Mouse (Mus musculus) ES-Bruce4 (cell line): ENCODE data around the gene Tfb2m. TPM values are rescaled to one million over a fixed set of nuclear protein-coding genes. Genes with fewer than 3 reads are reported as not detected.
"Not testable (repeated sequence)": the region's sequence is repeated elsewhere in the genome, so short reads cannot be mapped to it uniquely, and the experiment has no call there.

Experiments used
- H3K27ac ChIP-seq: 2 replicates; pipeline ENCODE4 v1.5.1; 2012; ENCODE audit warnings: low read length, inconsistent platforms; ENCODE audit not compliant: insufficient read depth
- H3K27me3 ChIP-seq: 2 replicates; pipeline ENCODE4 v1.6.1; 2012; ENCODE audit warnings: mild to moderate bottlenecking, low read length, inconsistent platforms; ENCODE audit not compliant: control insufficient read depth, poor library complexity, insufficient read depth, severe bottlenecking
- H3K36me3 ChIP-seq: 2 replicates; pipeline ENCODE4 v1.6.1; 2012; ENCODE audit warnings: inconsistent platforms, mild to moderate bottlenecking, low read length, moderate library complexity; ENCODE audit not compliant: control insufficient read depth, poor library complexity, insufficient read depth, severe bottlenecking
- H3K4me1 ChIP-seq: one replicate; pipeline ENCODE4 v1.8.1; 2011; ENCODE audit warnings: low read length; ENCODE audit not compliant: control insufficient read depth, insufficient read depth
- H3K4me3 ChIP-seq: 2 replicates; pipeline ENCODE4 v1.5.1; 2011; ENCODE audit warnings: low read depth, mild to moderate bottlenecking, low read length
- H3K9ac ChIP-seq: 2 replicates; pipeline ENCODE4 v1.6.1; 2012; ENCODE audit warnings: low read depth, mild to moderate bottlenecking, inconsistent platforms; ENCODE audit not compliant: poor library complexity, severe bottlenecking
- H3K9me3 ChIP-seq: replicated peaks from 2 replicates; pipeline ENCODE4 v1.6.1; 2012; ENCODE audit warnings: mild to moderate bottlenecking, low read length, inconsistent platforms; ENCODE audit not compliant: control insufficient read depth, poor library complexity, insufficient read depth, severe bottlenecking
- CTCF ChIP-seq: IDR thresholded peaks from one replicate; pipeline ENCODE4 v1.8.1; 2011; ENCODE audit warnings: low read depth, low read length
- EP300 ChIP-seq: IDR thresholded peaks from 2 replicates; pipeline ENCODE4 v1.6.1; 2011; ENCODE audit warnings: low read depth, low read length; ENCODE audit not compliant: insufficient read depth
- POLR2A ChIP-seq: IDR thresholded peaks from one replicate; pipeline ENCODE4 v1.8.1; 2011; ENCODE audit warnings: low read length; ENCODE audit not compliant: insufficient read depth
- polyA plus RNA-seq: library from polyadenylated mRNA; stranded (reverse); fragments of >200 nt; gene quantifications from 2 replicates; pipeline ENCODE4 v1.2.4, GENCODE M21; 2011; ENCODE audit warnings: low read depth; ENCODE audit not compliant: missing spikeins, insufficient read depth, insufficient read length

The Tfb2m gene
- polyA plus RNA-seq: 23.1 and 26.5 TPM in 2 replicates

GRCm38 (mm10) chr1:179545768-179546550 lies at the start of gene Tfb2m, which contains the start of gene Cnst:
Tfb2m (minus strand) TSS chr1:179546267.
Cnst (plus strand) TSS chr1:179546370.
- not testable (repeated sequence) for H3K4me1 ChIP-seq, H3K36me3 ChIP-seq, H3K27ac ChIP-seq, H3K27me3 ChIP-seq, H3K9me3 ChIP-seq
- H3K9ac ChIP-seq: peak within 1 kb of the TSS; percentile 74
- H3K4me3 ChIP-seq: peak within 1 kb of the TSS; percentile 82
- peak; percentile 35; the same call in 1 of the 2 replicates for TF ChIP-seq EP300

GRCm38 (mm10) chr1:179592972-179593371 lies 46.9 kb upstream of the Tfb2m start:
- H3K9ac ChIP-seq: no peak overlapping the region
- H3K36me3 ChIP-seq: no peaks in the 10 kb centered on the region
- TF ChIP-seq POLR2A (no peak), CTCF (peak; percentile 81), EP300 (no peak)
- no peaks in the 10 kb centered on the region for H3K4me1 ChIP-seq
- H3K4me3 ChIP-seq: no peak overlapping the region
- H3K9me3 ChIP-seq: no peaks in the 10 kb centered on the region
- H3K27ac ChIP-seq: no peak overlapping the region
- no peaks in the 10 kb centered on the region for H3K27me3 ChIP-seq

GRCm38 (mm10) chr1:179592143-179592542 lies 46.1 kb upstream of the Tfb2m start:
- Histone ChIP-seq H3K9me3 (no peaks in the 10 kb centered on the region), H3K9ac (no peak overlapping the region), H3K36me3 (no peaks in the 10 kb centered on the region), H3K4me1 (no peaks in the 10 kb centered on the region), H3K27ac (no peak overlapping the region), H3K27me3 (no peaks in the 10 kb centered on the region), H3K4me3 (no peak overlapping the region)
- TF ChIP-seq CTCF (no peak), EP300 (no peak), POLR2A (no peak)

- Histone ChIP-seq H3K27me3 (no peaks in the 10 kb centered on the region), H3K4me3 (no peak overlapping the region), H3K27ac (no peak overlapping the region), H3K36me3 (no peaks in the 10 kb centered on the region), H3K4me1 (no peaks in the 10 kb centered on the region), H3K9ac (no peak overlapping the region), H3K9me3 (no peaks in the 10 kb centered on the region)
- TF ChIP-seq CTCF (no peak), POLR2A (no peak), EP300 (no peak)
Observed at GRCm38 (mm10) chr1:179591639-179592038, 45.6 kb upstream of the Tfb2m start.

- Histone ChIP-seq H3K9me3 (no peaks in the 10 kb centered on the region), H3K36me3 (no peaks in the 10 kb centered on the region), H3K9ac (no peak overlapping the region), H3K27me3 (no peaks in the 10 kb centered on the region), H3K4me3 (no peak overlapping the region), H3K27ac (no peak overlapping the region), H3K4me1 (no peaks in the 10 kb centered on the region)
- TF ChIP-seq CTCF (no peak), EP300 (no peak), POLR2A (no peak)
Observed at GRCm38 (mm10) chr1:179588230-179588629, 42.2 kb upstream of the Tfb2m start.

GRCm38 (mm10) chr1:179586430-179587095 lies 40.5 kb upstream of the Tfb2m start:
- no peak for TF ChIP-seq CTCF
- no peak for TF ChIP-seq POLR2A
- TF ChIP-seq EP300: no peak

More at GRCm38 (mm10) chr1:179586430-179587095, 40.5 kb upstream of the Tfb2m start:
- Histone ChIP-seq H3K4me3 (no peak overlapping the region), H3K9ac (no peak overlapping the region), H3K27me3 (no peaks in the 10 kb centered on the region), H3K36me3 (no peaks in the 10 kb centered on the region), H3K4me1 (no peaks in the 10 kb centered on the region), H3K9me3 (no peaks in the 10 kb centered on the region), H3K27ac (no peak overlapping the region)
